Mouse (Mus musculus): ENCODE results near the gene Dscaml1. TPM values are rescaled to one million over a fixed set of nuclear protein-coding genes. Genes with fewer than 3 reads are reported as not detected.

Gene Dscaml1
- polyA plus RNA-seq, 1 experiment from 2014 or later: 0.07 TPM

DNA sequence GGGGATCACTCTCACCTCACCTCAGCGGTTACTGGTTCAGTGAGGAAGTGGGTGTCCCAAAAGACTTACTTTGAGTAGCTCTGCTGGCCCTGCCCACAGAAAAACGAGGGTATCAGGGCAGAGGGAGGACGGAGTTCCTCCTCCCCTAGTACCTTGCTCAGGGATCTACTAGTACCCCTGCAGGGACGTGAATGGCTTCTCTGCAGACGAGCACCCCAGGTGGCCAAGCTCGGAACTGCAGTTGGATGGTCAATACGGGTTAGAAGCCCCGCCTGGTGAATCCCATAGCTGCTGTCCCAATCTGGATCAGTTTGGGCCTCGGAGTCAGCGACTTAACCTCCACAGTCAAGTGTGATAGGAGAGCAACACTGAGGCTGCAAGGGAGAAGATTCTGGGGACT, 14.1 kb upstream of the Dscaml1 start:
- no peak for ATAC-seq (ENCODE audit: extremely low read depth, insufficient number of reproducible peaks, low FRiP score, low TSS enrichment)
- Histone ChIP-seq H3K4me1 (peaks cover 9% of the 10 kb centered on the region), H3K4me2 (peak overlapping the region; percentile 39), H3K27ac (replicated peaks) (no peak overlapping the region), H3K27me3 (replicated peaks) (peaks cover 40% of the 10 kb centered on the region), H3K9me3 (no peaks in the 10 kb centered on the region), H3K36me3 (no peaks in the 10 kb centered on the region), H3K4me3 (peak overlapping the region; percentile 14; the same call in 1 of the 2 replicates), H3K9ac (no peak overlapping the region)
- WGBS: 6% methylated on average over 10 of the region's 10 CpGs

DNA sequence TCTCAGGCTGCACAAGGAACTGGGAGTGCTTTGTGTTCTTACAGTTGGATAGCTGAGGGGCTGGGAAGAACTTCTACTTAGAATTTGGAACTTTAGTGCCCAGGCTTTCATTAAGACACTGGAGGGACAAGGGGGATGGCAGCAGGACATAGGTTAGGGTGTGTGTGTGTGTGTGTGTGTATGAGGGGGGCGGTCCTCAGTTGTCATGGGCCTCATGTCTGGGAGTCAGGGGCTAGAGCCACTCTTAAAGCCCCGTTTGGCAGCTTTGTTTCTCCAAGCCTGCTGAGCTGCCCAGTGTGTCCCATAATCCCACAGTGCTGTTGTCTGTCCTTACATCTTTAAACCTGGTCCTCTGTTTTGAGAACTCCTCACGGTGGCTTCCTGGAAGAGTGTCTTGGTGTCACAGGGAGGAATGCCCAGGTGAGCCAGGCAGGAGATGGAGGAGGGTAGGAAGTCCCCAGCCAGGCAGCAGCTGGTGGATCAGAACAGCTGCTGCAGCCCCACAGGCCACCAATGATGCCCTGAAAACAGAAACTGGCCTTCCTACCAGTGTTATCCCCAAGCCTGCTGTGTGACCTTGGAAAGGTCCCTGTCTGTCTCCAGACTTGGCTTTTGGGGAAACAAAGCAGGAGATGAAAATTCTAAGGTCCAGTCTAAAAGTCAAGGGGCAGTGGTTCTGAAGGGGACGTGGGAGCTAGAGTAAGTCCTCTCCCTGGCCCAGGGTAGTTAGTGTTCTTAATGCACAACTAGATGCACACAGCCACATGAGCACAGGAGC, 13.5 kb upstream of the Dscaml1 start:
- H3K4me1 ChIP-seq: peaks cover 8% of the 10 kb centered on the region
- no peaks in the 10 kb centered on the region for H3K36me3 ChIP-seq
- no peak overlapping the region for H3K27ac ChIP-seq (replicated peaks)
- no peak for ATAC-seq (ENCODE audit: extremely low read depth, insufficient number of reproducible peaks, low FRiP score, low TSS enrichment)
- H3K4me2 ChIP-seq: no peak overlapping the region
- H3K4me3 ChIP-seq: no peak overlapping the region
- no peaks in the 10 kb centered on the region for H3K9me3 ChIP-seq
- H3K9ac ChIP-seq: no peak overlapping the region
- peaks cover 38% of the 10 kb centered on the region for H3K27me3 ChIP-seq (replicated peaks)
- WGBS: 76% methylated on average over 4 of the region's 4 CpGs

DNA sequence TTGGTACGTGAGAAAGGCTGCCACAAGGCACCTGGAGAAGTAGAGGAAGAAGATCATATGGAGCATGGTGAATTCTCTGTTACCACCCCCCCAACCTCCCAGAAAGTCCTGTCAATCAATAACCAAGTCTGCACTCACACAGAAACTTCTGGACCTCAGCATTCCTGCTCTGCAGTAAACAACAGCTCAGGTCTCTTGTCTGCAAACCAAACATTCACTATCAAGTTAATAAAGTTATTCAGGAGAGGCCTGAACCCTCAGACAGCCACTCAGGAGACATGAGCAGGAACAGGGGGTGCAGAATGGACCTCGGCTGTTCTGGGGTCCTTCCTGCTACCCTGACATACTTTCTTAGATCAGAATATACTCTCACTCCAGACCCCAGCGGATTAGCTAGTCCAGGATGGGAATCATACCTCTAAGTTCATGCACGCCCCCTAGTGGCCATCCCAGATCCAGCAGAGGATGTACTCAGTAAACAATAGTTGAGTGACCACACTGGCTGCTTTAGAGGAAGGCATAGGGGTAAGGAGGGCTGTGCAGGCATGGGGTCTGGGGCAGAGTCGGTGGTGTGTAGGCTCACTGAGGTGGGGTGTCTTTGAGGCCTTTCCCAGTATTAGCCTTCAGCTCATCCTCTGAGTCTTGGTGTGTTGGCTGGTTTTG, 12.8 kb upstream of the Dscaml1 start:
- Histone ChIP-seq H3K9ac (no peak overlapping the region), H3K4me1 (peaks cover 4% of the 10 kb centered on the region), H3K4me2 (no peak overlapping the region), H3K36me3 (no peaks in the 10 kb centered on the region), H3K9me3 (no peaks in the 10 kb centered on the region), H3K4me3 (no peak overlapping the region), H3K27me3 (replicated peaks) (peaks cover 36% of the 10 kb centered on the region), H3K27ac (replicated peaks) (no peak overlapping the region)
- ATAC-seq (ENCODE audit: extremely low read depth, insufficient number of reproducible peaks, low FRiP score, low TSS enrichment): no peak
- WGBS: 54% methylated on average over 5 of the region's 5 CpGs

DNA sequence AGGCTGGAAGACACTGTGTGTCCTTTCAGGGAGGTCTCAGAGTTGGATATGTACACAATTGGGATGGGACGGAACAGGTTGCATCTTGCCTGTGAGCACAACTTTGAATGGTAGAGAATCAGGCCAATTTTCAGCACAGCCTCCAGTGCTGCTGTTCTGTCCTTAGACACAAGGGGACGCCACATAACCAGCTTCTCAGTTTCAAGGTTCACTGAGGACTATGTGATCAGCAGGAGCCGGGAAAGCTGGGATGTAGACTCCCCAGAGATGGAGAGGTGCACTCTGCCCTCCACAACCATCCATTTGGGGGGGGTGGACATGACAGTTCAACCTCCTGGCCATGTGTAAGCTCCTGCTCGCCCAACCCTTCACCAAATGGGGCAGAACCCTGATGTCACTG, 10.5 kb upstream of the Dscaml1 start:
- Histone ChIP-seq H3K27me3 (replicated peaks) (peaks cover 23% of the 10 kb centered on the region), H3K4me1 (peaks cover 4% of the 10 kb centered on the region), H3K4me3 (no peak overlapping the region), H3K9ac (no peak overlapping the region), H3K36me3 (no peaks in the 10 kb centered on the region), H3K4me2 (no peak overlapping the region), H3K9me3 (no peaks in the 10 kb centered on the region), H3K27ac (replicated peaks) (no peak overlapping the region)
- ATAC-seq (ENCODE audit: extremely low read depth, insufficient number of reproducible peaks, low FRiP score, low TSS enrichment): no peak
- WGBS: 39% methylated on average over 4 of the region's 4 CpGs

DNA sequence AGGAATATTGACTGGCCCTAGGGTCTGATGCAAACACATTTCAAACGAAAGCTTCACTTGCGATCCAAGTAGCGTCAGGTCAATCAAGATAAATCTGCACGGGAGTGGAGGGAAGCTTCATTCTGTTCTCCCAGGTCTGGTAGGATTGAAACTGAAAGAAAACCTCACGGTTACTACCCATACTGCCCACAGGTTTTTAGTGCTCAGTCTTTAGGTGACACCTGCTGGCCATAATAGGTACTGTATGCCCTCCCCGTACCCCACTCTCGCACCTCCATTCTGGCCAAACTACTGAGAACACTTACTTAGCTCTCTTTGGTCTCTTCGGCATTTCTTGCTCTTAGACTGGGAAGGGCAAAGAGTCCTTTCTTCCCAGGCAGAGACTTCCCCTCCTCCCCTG, 9.2 kb upstream of the Dscaml1 start:
- ATAC-seq (ENCODE audit: extremely low read depth, insufficient number of reproducible peaks, low FRiP score, low TSS enrichment): no peak
- Histone ChIP-seq H3K4me2 (peak overlapping the region; percentile 56), H3K27me3 (replicated peaks) (peaks cover 30% of the 10 kb centered on the region), H3K36me3 (no peaks in the 10 kb centered on the region), H3K4me3 (peak overlapping the region; percentile 36), H3K27ac (replicated peaks) (no peak overlapping the region), H3K9ac (peak overlapping the region; percentile 37; the same call in 1 of the 2 replicates), H3K4me1 (no peaks in the 10 kb centered on the region), H3K9me3 (no peaks in the 10 kb centered on the region)
- 18% methylated on average over 8 of the region's 8 CpGs for WGBS

DNA sequence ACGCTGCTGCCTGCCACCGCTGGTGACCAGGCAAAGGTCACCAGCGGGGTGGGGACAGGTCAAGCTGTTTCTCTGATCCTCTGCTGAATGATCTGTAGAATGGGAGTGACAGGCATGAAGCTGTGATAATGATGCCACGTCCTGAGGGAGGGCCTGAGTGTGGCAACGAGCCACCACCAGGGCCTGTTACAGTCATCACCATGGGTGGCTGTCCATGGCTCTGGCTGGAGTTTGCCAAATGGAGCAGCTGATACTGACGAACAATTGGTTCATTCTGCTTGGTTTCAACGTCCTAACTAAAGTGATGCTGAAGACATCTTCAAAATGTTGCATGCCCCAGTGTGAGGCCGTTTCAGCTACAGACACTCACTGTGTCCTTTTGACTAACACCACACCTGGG, 8.2 kb upstream of the Dscaml1 start:
- H3K27ac ChIP-seq (replicated peaks): no peak overlapping the region
- no peak overlapping the region for H3K9ac ChIP-seq
- WGBS: 44% methylated on average over 8 of the region's 8 CpGs
- H3K9me3 ChIP-seq: no peaks in the 10 kb centered on the region
- no peak overlapping the region for H3K4me3 ChIP-seq
- no peak for ATAC-seq (ENCODE audit: extremely low read depth, insufficient number of reproducible peaks, low FRiP score, low TSS enrichment)
- H3K36me3 ChIP-seq: no peaks in the 10 kb centered on the region
- no peak overlapping the region for H3K4me2 ChIP-seq
- no peaks in the 10 kb centered on the region for H3K4me1 ChIP-seq
- H3K27me3 ChIP-seq (replicated peaks): peaks cover 35% of the 10 kb centered on the region

DNA sequence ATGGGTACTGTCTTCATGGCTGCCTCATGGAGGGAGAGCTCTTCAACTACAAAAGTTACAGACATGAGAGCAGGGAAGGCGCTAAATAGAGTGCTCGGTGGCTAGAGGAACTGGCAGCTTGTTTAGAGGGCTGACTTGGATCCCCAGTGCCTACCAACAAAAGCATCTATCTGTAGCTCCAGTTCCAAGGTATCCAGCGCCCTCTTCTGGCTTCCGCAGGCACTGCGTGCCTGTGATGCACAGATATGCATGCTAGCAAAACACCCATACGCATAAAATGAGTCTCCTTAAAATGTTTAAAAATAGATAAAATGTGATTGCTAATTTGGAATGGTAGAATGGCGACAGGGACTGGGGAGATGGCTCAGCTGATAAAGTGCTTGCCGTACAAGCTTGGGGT, 5.2 kb upstream of the Dscaml1 start:
- WGBS: 56% methylated on average over 8 of the region's 8 CpGs
- H3K27me3 ChIP-seq (replicated peaks): peaks cover 45% of the 10 kb centered on the region
- no peaks in the 10 kb centered on the region for H3K4me1 ChIP-seq
- H3K4me3 ChIP-seq: no peak overlapping the region
- no peak overlapping the region for H3K9ac ChIP-seq
- no peak overlapping the region for H3K4me2 ChIP-seq
- no peaks in the 10 kb centered on the region for H3K36me3 ChIP-seq
- ATAC-seq (ENCODE audit: extremely low read depth, insufficient number of reproducible peaks, low FRiP score, low TSS enrichment): no peak
- H3K9me3 ChIP-seq: no peaks in the 10 kb centered on the region
- no peak overlapping the region for H3K27ac ChIP-seq (replicated peaks)

DNA sequence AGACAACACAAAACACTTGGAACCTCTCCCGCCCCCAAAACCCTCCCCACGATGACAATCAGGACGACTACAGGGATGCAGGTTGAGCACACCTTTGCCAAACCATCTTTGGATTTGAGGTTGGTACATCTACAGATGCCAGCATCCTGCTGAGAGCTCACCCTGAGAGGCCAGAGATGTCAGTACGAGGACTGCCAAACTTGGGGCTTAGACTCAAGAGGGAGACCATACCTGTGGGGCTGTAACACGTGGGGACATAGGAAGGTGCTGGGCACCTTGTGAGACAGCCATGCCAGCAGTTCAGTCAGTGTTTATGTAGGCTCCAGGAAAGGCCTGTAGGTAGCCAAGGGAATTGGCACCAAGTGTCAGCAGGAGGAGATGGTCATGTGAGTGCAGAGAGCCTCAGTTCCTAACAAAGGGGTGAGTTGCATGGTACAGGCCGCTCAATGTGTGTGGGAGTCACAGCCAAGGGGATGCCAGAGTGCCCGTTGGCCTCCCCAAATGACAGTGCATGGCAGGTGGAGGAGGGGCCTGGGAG, 3.6 kb upstream of the Dscaml1 start:
- 72% methylated on average over 7 of the region's 7 CpGs for WGBS
- Histone ChIP-seq H3K27me3 (replicated peaks) (peaks cover 55% of the 10 kb centered on the region), H3K4me3 (no peak overlapping the region), H3K9me3 (no peaks in the 10 kb centered on the region), H3K9ac (no peak overlapping the region), H3K27ac (replicated peaks) (no peak overlapping the region), H3K4me2 (no peak overlapping the region), H3K36me3 (no peaks in the 10 kb centered on the region), H3K4me1 (peaks cover 8% of the 10 kb centered on the region)
- ATAC-seq (ENCODE audit: extremely low read depth, insufficient number of reproducible peaks, low FRiP score, low TSS enrichment): no peak

DNA sequence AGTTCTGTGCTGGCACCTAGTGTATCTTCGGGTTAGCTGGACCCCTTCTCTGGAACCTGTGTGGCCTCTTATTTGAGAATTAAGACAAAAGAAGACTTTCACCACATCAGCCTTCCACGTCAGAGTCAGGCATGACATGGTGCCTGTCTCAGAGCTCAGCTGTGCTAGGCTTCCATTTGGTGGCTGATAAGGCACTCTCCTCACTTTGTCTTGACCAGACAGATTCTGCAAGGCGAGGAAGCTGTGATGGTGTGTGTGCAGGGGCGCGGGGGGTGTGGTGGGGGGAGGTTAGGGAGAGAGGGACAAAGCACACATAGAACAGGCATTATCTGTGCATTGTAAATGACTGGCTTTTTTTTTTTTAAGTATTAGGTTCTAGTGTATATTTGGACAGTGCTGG, 3.0 kb downstream of the Dscaml1 start:
- H3K36me3 ChIP-seq: no peaks in the 10 kb centered on the region
- no peak overlapping the region for H3K9ac ChIP-seq
- H3K4me2 ChIP-seq: no peak overlapping the region
- no peak overlapping the region for H3K4me3 ChIP-seq
- H3K27me3 ChIP-seq (replicated peaks): peaks cover 80% of the 10 kb centered on the region
- no peaks in the 10 kb centered on the region for H3K9me3 ChIP-seq
- no peak for ATAC-seq (ENCODE audit: extremely low read depth, insufficient number of reproducible peaks, low FRiP score, low TSS enrichment)
- H3K4me1 ChIP-seq: peaks cover 26% of the 10 kb centered on the region
- no peak overlapping the region for H3K27ac ChIP-seq (replicated peaks)
- 13% methylated on average over 5 of the region's 5 CpGs for WGBS

DNA sequence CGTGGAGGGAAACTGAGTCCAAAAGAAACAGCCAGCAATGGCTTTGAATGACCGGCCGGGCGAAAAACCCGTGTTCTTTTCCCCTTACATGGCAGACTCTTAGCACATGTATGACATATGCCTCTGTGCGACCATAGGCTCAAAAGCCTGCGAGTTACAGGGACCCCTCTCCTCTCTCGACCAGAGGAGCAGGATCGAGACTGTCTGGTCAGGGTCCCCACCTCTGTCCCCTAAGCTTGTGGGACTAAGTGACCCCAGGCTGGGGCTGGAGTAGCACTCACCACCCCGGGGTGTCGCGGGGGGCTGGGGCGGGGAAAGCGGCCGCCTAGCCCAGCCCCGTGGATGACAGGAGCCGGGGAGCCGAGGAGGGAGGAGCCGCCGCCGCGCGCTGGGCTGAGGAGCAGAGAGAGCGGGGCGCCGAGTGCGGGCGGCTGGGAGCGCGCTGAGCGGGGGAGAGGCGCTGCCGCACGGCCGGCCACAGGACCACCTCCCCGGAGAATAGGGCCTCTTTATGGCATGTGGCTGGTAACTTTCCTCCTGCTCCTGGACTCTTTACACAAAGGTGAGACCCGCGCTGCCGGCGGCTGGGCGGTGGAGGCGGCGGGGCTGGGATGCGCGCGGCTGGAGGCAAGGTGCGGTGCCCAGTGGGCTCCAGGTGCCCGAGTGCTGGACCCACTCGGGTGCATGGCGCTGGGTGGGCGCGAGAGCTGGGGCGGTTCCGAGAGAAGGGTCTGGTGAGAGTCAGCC, 3.7 kb downstream of the Dscaml1 start:
- WGBS: 3% methylated on average over 47 of the region's 54 CpGs
- no peak for ATAC-seq (ENCODE audit: extremely low read depth, insufficient number of reproducible peaks, low FRiP score, low TSS enrichment)
- no peak overlapping the region for H3K27ac ChIP-seq (replicated peaks)
- H3K4me1 ChIP-seq: peaks cover 26% of the 10 kb centered on the region
- peak overlapping the region; percentile 50 for H3K4me3 ChIP-seq
- H3K9me3 ChIP-seq: no peaks in the 10 kb centered on the region
- peak overlapping the region; percentile 62 for H3K9ac ChIP-seq
- H3K36me3 ChIP-seq: no peaks in the 10 kb centered on the region
- peak overlapping the region; percentile 75 for H3K4me2 ChIP-seq
- peaks cover 86% of the 10 kb centered on the region for H3K27me3 ChIP-seq (replicated peaks)

DNA sequence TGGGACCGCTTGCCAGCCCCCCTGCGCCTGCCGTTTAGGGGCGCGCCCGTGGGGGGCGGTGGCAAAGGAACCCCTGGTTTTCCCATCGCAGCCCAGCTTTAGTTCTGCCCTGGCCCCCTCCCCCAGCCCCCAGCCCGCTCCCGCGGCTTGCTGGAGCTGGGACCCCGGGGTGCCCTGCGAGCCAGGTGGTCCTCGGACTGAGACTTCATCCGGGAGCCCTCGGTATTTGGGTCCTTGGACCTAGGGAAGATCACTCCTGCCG, 4.2 kb downstream of the Dscaml1 start:
- Histone ChIP-seq H3K4me1 (peaks cover 26% of the 10 kb centered on the region), H3K4me3 (peak overlapping the region; percentile 50), H3K9ac (peak overlapping the region; percentile 62), H3K9me3 (no peaks in the 10 kb centered on the region), H3K4me2 (peak overlapping the region; percentile 75), H3K27me3 (replicated peaks) (peaks cover 91% of the 10 kb centered on the region), H3K27ac (replicated peaks) (no peak overlapping the region), H3K36me3 (no peaks in the 10 kb centered on the region)
- no peak for ATAC-seq (ENCODE audit: extremely low read depth, insufficient number of reproducible peaks, low FRiP score, low TSS enrichment)
- WGBS: 2% methylated on average over 17 of the region's 17 CpGs

Measured in heart, embryonic 13.5 days (tissue).